Mouse (Mus musculus) heart, postnatal 14 days (tissue): ENCODE measurements around the gene Gapt. TPM values are rescaled to one million over a fixed set of nuclear protein-coding genes. Genes with fewer than 3 reads are reported as not detected.
A peak's percentile ranks its signal among the peaks of the same experiment; 100 is the strongest.
"Not testable (repeated sequence)": the region's sequence is repeated elsewhere in the genome, so short reads cannot be mapped to it uniquely, and the experiment has no call there.

Source experiments
- DNase-seq, 2 experiments: peaks; one replicate each; pipeline ENCODE4 v3.0.0; 2021 to 2022
- intact Hi-C: fragments of 180-260 bp; cut with DNase I; formaldehyde crosslinking; loops from one replicate; pipeline ENCODE4 v1.15.1; 2025
- long read RNA-seq, 2 experiments: library from polyadenylated mRNA; stranded (forward); transcript quantifications; one replicate each; pipeline ENCODE4 v2.0.0; 2021
- total RNA-seq, 2 experiments: library from RNA; stranded (reverse); gene quantifications; 2 replicates each; pipeline ENCODE4 v1.2.3; 2021

The Gapt gene
- not detected for total RNA-seq
- long read RNA-seq, experiment 1 = 0 reads
- long read RNA-seq, experiment 2 = 0 reads

DNA sequence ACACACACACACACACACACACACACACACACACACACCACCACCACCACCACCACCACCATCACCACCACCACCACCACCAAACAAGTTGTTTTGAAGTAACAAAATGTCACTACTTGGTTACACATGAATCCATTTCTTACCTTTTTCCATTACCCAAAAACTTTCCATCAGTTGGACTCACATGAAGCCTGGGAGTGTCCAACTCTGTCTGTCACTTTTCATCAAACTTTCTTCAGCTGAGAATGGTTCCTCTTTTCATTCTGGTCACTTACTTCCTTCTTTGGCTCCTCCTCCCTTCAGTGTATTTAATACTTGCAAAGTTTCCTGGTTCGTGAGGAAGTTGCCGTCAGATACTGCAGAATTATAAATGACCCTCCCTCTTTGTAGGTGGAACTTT is at the start of gene Gapt:
Gapt (minus strand) TSS at position 259 of the 400 bp plus-strand sequence.
- DNase-seq = no peak

DNA sequence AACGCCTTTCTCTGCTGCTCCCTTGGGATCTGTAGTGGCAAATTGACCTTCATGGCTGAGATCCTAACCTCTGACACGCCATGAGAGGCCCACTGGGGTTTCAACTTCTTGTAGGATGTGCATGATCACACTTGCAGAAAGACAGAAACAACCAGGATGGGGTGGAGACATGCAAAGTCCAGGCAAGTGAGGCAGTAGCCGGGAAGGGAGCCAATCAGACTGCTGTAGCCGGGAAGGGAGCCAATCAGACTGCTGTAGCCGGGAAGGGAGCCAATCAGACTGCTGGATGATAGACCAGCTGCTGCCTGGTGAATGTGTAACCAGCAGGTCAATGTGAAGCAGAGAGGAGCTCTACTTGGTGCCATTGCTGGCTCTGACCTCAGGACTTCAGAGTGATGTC is 49.2 kb upstream of the Gapt start:
- intact Hi-C loops = no loop called here
- DNase-seq = peak; percentile 37 to 61

More for the DNA sequence above, at the start of gene Gapt:
- intact Hi-C loops = no loop called here

DNA sequence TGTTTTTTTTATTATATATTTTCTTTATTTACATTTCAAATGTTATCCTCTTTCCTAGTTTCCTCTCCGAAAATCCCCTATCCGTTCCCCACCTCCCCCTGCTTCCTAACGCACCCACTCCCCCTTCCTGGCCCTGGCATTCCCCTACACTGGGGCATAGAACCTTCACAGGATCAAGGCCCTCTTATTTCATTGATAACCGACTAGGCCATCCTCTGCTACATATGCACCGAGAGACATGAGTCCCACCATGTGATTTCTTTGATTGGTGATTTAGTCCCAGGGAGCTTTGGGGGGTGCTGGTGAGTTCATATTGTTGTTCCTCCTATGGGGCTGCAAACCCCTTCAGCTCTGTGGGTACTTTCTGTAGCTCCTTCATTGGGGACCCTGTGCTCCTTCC is 47.7 kb upstream of the Gapt start:
- DNase-seq, intact Hi-C loops: not testable (repeated sequence)

DNA sequence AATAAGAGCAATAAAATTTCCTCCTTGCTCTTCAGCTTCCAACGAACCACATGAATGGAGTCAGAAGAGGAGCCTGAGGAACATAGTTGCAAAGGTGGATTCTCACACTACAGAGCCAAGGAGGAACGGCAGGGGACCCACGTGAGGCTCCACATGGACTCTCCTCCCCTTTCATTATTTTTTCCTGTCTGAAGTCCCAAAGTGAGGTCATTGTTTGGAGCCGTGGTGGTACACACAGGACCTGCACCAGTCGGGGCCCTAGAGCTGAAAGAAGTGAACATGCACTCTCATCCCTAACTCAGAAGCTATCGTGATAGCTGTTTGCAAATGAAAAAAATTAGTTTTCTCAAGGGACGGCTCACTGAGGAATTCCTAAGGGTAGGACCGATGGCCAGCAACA is 47.1 kb upstream of the Gapt start:
- no peak for DNase-seq
- intact Hi-C loops = no loop called here

DNA sequence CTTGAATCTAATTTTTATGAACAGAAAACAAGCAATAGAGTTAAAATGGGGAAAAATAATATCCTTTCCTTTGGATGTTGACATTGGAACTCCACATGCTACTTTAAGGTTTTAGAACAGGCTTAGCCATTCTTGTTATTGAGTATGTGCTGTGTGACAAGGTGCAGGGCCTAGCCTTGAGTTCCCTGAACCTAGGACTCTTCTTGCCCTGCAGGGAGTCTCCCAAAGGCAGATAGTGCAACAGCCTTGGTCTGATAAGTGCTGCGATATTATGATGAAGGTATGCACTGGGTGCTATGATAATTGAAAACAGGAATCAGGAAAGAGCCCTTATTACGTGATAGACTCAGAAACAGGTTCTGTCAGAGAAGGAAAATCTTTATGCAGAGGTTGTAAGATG is 44.9 kb upstream of the Gapt start:
- intact Hi-C loops = no loop called here
- no peak for DNase-seq

DNA sequence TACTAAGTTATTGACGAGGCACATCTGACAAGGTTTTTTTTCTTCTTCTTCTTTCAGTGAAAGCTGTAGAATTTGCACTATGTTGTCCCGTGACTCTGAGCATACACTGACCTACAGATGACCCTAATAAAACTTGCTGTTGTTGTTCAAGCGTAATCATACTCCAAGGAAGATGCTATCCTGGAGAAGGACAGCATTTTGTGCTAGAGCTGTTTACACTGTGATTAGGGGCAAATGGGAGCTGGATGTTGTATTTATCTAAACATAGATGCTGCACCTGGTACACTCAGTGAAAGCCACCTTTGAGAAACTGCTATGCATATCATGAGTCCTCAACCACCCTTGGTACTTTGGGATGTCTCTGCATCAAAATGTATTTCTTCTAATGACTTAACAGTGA is 44.4 kb upstream of the Gapt start:
- intact Hi-C loops = no loop called here

DNA sequence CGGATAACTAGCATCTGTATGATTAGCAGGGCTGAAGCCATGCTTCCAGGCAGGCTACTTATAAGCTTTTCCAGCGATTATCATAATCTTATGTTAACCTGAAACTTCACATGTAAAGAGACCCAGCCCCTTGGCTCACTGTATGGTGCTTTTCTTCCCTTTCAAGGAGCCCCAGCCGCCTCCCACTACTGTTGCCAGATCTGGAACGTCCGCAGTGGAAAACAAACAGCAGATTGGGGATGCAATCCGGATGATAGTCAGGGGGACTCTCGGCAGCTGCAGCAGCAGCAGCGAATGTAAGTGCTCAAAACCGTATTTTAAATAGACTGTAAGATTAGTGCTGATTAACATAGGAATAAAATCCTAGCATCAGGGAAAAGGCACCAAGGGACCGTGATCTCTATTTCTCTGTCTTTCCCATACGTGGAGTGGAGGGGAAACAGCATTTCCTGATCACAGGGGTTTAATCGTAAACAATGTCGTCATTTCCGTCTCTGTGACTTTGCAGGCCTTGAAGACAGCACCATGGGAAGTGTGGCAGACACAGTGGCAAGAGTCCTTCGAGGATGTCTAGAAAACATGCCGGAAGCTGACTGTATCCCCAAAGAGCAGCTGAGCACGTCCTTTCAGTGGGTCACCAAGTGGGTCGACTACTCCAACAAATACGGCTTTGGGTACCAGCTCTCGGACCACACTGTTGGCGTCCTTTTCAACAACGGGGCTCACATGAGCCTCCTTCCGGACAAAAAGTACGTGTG is 41.7 kb upstream of the Gapt start:
- DNase-seq = peak in 1 of 2 experiments; percentile 10

More for the DNA sequence above, 44.4 kb upstream of the Gapt start:
- DNase-seq = no peak

DNA sequence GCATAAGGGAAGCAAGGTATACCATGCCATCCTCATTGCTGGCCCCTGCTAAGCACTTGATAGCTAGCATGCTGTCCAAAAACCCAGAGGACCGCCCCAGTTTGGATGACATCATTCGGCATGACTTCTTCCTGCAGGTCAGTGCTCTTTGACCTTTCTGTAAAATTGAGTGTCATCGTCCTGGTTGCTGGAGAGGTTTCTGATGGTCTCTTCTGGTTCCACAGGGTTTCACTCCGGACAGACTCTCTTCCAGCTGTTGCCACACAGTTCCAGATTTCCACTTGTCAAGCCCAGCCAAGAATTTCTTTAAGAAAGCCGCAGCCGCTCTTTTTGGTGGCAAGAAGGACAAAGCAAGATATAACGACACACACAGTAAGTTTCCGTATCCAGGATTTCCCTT is 40.8 kb upstream of the Gapt start:
- DNase-seq = no peak
- intact Hi-C loops = loop anchor here (2.0 to 10.0 kb wide), 6 partner anchors 40 to 497 kb away; no protein-coding TSS in a partner anchor

More for the DNA sequence above, 41.7 kb upstream of the Gapt start:
- intact Hi-C loops = loop anchor here (2.0 to 10.0 kb wide), 6 partner anchors 39 to 496 kb away; no protein-coding TSS in a partner anchor

DNA sequence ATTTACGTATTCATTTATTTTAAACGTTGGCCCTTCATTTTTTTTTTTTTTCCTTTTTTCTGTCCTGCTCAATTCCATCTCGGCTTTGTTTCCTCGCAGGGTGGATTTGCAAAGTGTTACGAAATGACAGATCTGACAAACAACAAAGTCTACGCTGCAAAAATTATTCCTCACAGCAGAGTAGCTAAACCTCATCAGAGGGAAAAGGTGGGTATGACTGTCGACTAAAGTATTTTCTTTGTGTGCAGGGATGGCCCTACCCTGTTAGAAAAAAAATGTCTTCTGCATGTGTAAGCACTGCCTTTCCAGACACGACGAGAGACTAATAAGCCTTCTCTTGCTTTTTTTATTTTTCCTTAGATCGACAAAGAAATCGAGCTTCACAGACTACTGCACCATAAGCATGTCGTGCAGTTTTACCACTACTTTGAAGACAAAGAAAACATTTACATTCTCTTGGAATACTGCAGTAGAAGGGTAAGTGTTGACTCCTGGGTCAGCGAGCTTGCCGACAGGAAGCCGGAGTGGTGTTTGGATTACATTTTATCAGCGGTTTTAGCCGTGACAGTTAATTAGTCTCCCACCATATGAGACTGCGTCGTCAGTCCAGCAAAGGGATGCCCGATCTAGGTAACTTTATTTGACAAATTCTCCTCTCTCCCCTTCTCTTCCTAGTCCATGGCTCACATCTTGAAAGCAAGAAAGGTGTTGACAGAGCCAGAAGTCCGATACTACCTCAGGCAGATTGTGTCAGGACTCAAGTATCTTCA is 39.1 kb upstream of the Gapt start:
- intact Hi-C loops = loop anchor here (2.0 to 10.0 kb wide), 7 partner anchors 41 to 499 kb away; no protein-coding TSS in a partner anchor
- peak in 1 of 2 experiments; percentile 22 for DNase-seq

DNA sequence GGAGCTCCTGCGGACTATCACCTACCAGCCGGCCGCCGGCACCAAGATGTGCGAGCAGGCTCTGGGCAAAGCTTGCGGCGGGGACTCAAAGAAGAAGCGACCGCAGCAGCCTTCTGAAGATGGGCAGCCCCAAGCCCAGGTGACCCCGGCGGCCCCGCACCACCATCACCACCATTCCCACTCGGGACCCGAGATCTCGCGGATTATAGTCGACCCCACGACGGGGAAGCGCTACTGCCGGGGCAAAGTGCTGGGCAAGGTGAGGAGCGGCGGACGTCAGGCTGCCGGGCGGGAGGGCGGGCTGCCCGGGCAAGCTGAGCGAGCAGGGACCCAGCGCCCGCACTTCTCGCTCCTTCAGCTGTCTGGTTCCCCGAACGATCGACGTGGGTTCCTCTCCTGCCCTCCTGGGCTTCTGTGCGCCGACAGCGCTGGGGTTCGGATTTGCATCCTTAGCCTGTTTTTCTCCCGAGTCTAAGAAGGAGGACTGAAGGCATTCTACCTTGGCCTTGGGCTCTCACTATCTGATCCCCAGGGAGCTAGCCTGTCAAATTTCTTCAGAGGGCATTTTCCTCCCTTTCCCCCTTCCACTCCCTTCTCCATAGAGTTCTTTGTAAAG is 38.3 kb upstream of the Gapt start:
- intact Hi-C loops = loop anchor here (2.0 to 10.0 kb wide), 7 partner anchors 42 to 500 kb away; no protein-coding TSS in a partner anchor
- DNase-seq = no peak

DNA sequence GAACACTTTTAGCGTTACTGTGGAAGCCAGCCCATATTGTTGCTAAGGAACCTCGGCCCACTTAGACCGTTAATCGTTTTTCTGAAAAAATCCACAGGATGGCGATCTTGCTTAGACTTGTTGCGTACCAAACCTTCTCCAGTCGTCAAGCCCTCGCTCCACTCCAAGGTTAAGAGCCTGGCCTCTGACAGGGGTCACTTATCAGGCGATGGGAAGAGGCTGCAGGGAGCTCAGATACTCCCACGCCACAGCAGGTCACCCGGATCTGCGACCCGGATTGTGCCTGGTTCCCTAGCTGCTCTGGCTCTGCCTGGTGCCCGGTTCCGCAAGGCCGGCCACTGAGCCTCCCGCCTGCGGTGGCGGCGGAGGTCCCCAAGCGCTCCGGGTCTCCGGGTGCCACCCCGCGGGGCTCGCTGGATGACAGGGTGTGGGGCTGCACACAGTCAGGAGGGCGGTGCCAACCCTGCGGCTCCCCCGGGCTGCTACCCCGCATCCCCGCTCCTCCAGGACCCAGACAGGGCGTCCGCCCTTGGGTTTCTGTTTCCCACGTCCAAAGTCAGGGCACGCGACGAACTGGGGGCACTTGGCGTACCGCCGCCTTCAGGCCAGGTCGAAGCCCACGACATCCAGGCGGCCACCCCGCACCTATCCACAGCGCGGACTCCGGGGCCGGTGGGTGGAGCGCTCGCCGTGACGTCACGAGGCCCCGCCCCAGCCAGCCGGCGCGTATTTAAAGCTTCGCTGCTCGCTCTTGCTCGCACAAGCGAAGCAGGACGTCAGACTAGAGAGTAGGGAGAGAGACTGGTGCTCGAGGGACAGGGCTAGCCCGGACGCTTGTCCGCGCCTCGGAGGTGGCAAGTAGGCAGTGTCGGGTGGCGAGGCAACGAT is 37.5 kb upstream of the Gapt start, which contains the start of gene Plk2:
Plk2 (plus strand) TSS at position 756 of the 888 bp plus-strand sequence.
- peak; percentile 98 to 99 for DNase-seq

DNA sequence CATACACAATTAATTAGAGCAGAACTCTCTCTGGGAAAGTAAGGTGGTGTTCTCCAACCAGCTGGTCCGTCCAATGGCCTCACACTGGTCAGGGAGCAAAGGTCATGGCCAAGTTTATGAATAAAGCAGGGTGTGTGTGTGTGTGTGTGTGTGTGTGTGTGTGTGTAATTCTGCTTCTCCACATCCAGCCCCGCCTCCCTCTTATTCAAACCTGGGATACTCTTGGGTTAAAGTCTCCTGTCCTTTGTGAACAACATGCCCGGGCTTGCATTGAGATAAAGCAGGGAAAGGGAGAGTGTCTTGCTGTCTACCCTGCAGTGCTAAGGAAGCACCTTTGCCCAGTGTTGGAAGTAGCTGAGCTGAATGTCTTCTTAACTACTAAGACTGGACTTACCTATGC is 35.6 kb upstream of the Gapt start:
- DNase-seq = no peak
- intact Hi-C loops = loop anchor here (1.0 to 10.0 kb wide), 2 partner anchors 502 to 846 kb away; no protein-coding TSS in a partner anchor

More for the DNA sequence above, 37.5 kb upstream of the Gapt start, which contains the start of gene Plk2:
- intact Hi-C loops = loop anchor here (1.0 to 10.0 kb wide), 8 partner anchors 43 to 574 kb away; no protein-coding TSS in a partner anchor

DNA sequence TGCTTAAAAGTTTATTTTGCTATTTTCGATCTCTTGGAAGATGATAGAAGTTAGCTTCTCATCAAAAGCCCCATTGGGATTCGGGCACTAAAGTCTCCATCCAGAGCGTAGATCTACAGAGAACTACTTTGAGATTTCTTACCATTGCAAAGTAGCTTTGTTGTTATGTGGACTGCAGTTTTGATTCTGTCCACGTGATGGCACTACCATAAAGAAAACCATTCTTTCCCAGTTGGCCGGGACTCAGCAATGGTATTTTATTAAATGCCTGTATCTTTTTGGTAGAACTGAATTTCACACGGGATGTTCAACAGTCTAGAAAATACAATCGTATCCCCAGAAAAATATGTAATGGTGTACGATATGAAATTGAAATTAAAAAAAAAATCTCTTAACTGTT is 35.2 kb upstream of the Gapt start:
- intact Hi-C loops = loop anchor here (10.0 kb wide), 1 partner anchor 503 kb away; no protein-coding TSS in a partner anchor

DNA sequence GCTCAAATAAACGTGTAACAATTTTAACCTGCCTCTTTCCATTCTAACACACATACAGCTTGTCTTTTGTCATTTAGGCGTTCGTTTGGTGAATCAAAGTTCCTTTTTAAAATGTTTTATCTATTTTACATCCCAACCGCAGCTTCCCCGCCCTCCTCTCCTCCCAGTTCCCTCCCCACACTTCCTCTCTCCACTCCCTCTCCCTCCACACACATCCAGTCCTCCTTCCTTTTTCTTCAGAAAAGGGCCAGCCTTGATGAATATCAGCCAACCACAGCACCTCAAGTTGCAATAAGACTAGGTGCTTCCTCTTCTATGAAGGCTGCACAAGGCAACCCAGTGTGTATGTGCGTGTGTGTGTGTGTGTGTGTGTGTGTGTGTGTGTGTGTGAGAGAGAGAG is 27.5 kb upstream of the Gapt start:
- no peak for DNase-seq
- intact Hi-C loops = loop anchor here (5.0 kb wide), 1 partner anchor 1358 kb away; no protein-coding TSS in a partner anchor

More for the DNA sequence above, 35.2 kb upstream of the Gapt start:
- peak; percentile 63 to 81 for DNase-seq

DNA sequence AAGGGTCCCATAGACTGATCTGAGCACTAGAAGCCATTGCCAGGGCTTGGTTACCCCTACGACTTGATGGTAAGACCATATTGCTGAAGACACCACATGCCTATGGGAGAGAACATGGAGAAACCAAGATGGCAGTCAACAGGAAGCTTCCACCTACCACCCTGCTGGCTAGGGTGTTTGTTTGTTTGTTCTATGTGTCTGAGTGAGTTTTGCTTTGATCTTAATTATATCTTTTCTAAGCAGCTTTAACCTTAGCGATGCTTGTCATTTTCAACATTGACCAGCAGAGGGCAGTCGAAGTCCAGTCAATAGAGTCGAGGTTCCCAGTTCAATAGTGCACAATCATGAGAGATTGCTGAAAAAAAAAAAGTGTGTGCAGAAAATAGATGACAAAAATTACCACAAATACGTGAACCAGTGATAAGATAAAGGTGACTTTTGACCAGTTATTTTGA is 25.5 kb upstream of the Gapt start:
- peak; percentile 32 to 42 for DNase-seq
- intact Hi-C loops = loop anchor here (1.0 to 5.0 kb wide), 2 partner anchors 1029 to 1360 kb away; no protein-coding TSS in a partner anchor

DNA sequence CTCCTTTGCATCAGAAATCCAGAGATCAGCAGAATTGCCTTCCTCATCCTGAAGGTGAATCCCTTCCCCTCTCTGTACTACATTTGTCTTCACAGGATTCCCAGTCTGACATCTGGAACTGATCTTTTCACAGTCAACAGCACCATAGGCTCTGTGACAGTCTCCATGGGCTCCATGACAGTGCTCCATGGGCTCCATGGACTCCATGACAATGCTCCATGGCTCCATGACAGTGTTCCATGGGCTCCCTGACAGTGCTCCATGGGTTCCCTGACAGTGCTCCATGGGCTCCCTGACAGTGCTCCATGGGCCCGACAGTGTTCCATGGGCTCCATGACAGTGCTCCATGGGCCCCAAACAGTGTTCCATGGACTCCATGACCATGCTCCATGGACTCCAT is 12.7 kb upstream of the Gapt start:
- intact Hi-C loops = no loop called here
- no peak for DNase-seq

DNA sequence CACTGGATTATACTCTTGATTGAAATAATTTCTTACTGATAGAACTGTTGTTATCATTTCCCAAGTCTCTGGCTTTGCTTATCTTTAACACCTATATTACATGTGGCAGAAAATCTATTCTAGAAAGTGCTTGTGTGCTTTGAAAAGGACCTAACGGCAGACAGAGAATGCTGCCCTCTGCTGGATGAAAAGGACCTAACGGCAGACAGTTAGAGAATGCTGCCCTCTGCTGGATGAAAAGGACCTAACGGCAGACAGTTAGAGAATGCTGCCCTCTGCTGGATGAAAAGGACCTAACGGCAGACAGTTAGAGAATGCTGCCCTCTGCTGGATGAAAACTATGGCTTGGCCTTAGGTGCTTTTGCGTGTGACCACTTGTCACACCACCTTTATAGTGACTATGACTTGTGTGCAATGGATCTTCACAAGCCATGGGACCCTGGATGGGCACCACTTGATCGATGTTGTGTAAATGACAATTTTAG is 11.6 kb upstream of the Gapt start:
- intact Hi-C loops = loop anchor here (1.0 kb wide), 1 partner anchor 306 kb away; no protein-coding TSS in a partner anchor
- peak; percentile 55 to 77 for DNase-seq

DNA sequence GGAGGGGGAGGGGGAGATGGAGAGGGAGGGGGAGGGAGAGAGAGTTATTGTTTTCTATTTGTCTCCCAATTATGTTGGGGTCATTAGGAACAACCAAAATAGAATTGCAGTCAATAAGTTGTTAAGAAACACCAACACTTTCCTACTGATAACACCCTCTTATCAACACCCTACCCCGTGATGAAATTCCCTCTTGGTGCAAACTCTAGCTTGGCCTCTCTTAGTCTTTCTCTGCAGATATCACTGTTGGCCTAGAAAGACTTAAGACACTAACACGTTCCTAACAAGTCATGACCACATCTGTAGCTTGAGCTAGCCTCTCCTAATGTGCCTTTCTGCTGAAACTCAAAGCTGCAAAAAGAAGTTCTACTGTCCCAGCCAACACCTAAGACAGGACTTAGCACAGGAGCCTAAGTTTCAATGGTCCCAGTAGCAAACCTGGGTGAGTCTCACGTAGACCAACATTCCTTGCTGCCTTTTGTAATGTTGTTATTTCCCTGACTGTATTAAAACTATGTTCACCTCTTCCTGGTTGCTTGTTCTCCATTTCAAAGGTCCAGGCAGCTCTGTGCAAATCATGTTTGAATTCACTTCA is 11.1 kb upstream of the Gapt start:
- intact Hi-C loops = loop anchor here (1.0 kb wide), 1 partner anchor 306 kb away; no protein-coding TSS in a partner anchor

More for the DNA sequence above, 11.1 kb upstream of the Gapt start:
- DNase-seq = no peak
